Mouse (Mus musculus) MEL (cell line): ENCODE measurements at regions not wholly inside any gene's neighbourhood (a gene's known extent, or its start where the extent isn't known, plus 50 kb on each side); places are given as distances from the start of the nearest gene placed in this dataset.

Experiments
- CTCF ChIP-seq, 3 experiments: IDR thresholded peaks in 2 of 3; conservative IDR thresholded peaks in 1 of 3; 2 replicates each; pipeline ENCODE4 v1.5.1; 2011 to 2012; ENCODE audit warnings: low read length in 3 of 3, low read depth in 2 of 3, mild to moderate bottlenecking in 2 of 3, improper control_type of control experiment in 1 of 3, inconsistent platforms in 1 of 3, mixed read lengths in 1 of 3, moderate library complexity in 1 of 3; ENCODE audit not compliant: control insufficient read depth in 1 of 3, insufficient read depth in 1 of 3, poor library complexity in 1 of 3, severe bottlenecking in 1 of 3
- GABPA ChIP-seq: IDR thresholded peaks from 2 replicates; pipeline ENCODE4 v1.6.1; 2012; ENCODE audit warnings: low read depth, mild to moderate bottlenecking, inconsistent platforms, low read length, improper control_type of control experiment, moderate library complexity
- GATA1 ChIP-seq: IDR thresholded peaks from 2 replicates; pipeline ENCODE4 v1.6.1; 2011; ENCODE audit warnings: low read depth, low read length, improper control_type of control experiment
- MAX ChIP-seq: IDR thresholded peaks from 2 replicates; pipeline ENCODE4 v1.6.1; 2011; ENCODE audit warnings: low read length, improper control_type of control experiment
- MEF2A ChIP-seq: IDR thresholded peaks from 2 replicates; pipeline ENCODE4 v1.6.1; 2014; ENCODE audit warnings: low read depth, mild to moderate bottlenecking, inconsistent platforms, low read length, improper control_type of control experiment; ENCODE audit not compliant: poor library complexity, insufficient replicate concordance, severe bottlenecking; ENCODE audit errors: extremely low read depth
- NELFE ChIP-seq: IDR thresholded peaks from 2 replicates; pipeline ENCODE4 v1.6.1; 2011; ENCODE audit warnings: low read depth, low read length, improper control_type of control experiment
- NRF1 ChIP-seq: IDR thresholded peaks from 2 replicates; pipeline ENCODE4 v1.6.1; 2014; ENCODE audit warnings: low read depth, mild to moderate bottlenecking, inconsistent platforms, low read length, improper control_type of control experiment, moderate library complexity; ENCODE audit not compliant: poor library complexity, insufficient read depth, severe bottlenecking
- POLR2A ChIP-seq, 2 experiments: IDR thresholded peaks; 2 replicates each; pipeline ENCODE4 v1.6.1; 2011 to 2012; ENCODE audit warnings: low read length in 2 of 2, mild to moderate bottlenecking in 2 of 2, control low read depth in 1 of 2, improper control_type of control experiment in 1 of 2, low read depth in 1 of 2, moderate library complexity in 1 of 2; ENCODE audit not compliant: control insufficient read depth in 1 of 2, insufficient read depth in 1 of 2, poor library complexity in 1 of 2
- SMC3 ChIP-seq: IDR thresholded peaks from 2 replicates; pipeline ENCODE4 v1.6.1; 2011; ENCODE audit warnings: low read depth, low read length, improper control_type of control experiment
- TAL1 ChIP-seq: IDR thresholded peaks from 2 replicates; pipeline ENCODE4 v1.6.1; 2012; ENCODE audit warnings: mild to moderate bottlenecking, inconsistent platforms, low read length, moderate library complexity, mixed read lengths
- TCF12 ChIP-seq: IDR thresholded peaks from 2 replicates; pipeline ENCODE4 v1.6.1; 2014; ENCODE audit warnings: low read depth, mild to moderate bottlenecking, inconsistent platforms, low read length, improper control_type of control experiment, moderate library complexity
- UBTF ChIP-seq: IDR thresholded peaks from 2 replicates; pipeline ENCODE4 v1.6.1; 2012; ENCODE audit warnings: low read depth, mild to moderate bottlenecking, inconsistent platforms, low read length, improper control_type of control experiment, moderate library complexity, borderline replicate concordance; ENCODE audit not compliant: insufficient read depth
- USF1 ChIP-seq: IDR thresholded peaks from 2 replicates; pipeline ENCODE4 v1.6.1; 2014; ENCODE audit warnings: low read depth, mild to moderate bottlenecking, inconsistent platforms, low read length, improper control_type of control experiment, moderate library complexity

DNA sequence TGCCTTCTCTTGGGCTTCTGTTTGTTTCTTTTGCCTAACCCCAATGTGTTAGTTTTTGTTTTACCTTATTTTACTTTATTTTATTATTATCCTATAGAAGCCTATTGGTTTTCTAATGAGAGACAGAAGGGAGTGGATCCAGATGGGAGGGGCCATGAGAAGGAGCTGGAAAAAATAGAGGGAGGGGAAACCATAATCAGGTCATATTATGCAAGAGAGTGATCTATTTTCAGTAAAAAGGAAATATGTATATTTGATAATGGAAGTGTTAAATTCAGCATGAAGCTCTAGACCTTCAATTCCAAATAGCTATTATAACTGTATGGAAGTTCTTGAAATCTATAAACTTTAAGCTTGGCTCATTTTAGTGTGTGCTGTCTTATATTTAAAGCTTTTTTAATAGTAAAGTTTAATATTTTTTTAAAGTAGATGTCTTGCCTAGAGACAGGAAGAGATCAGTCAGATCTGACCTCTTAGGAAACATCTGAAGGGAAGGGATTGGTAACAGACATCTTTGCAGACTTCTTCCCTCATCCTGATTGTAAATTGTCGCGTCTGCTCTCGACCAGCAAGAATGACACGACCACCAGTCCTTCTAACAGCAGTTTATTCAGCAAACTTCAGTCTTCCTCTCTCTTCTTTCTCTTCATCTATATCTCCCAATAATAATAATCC lies 87.8 kb upstream of the Supt20 start:
- TF ChIP-seq CTCF (IDR thresholded peaks at IDR 0.05 in 2 of 3, conservative IDR thresholded peaks at IDR 0.05 in 1 of 3; ENCODE audit: control insufficient read depth in 1 of 3, insufficient read depth in 1 of 3, low read depth in 2 of 3, low read length in 3 of 3, poor library complexity in 1 of 3, severe bottlenecking in 1 of 3) (no peak), GABPA (no peak), TAL1 (no peak), GATA1 (no peak), POLR2A (IDR thresholded peaks at IDR 0.05; ENCODE audit: control insufficient read depth in 1 of 2, insufficient read depth in 1 of 2, low read depth in 1 of 2, low read length in 2 of 2, poor library complexity in 1 of 2) (no peak), MEF2A (no peak), MAX (no peak), USF1 (no peak), NRF1 (no peak), NELFE (no peak), UBTF (no peak), TCF12 (no peak), SMC3 (no peak)
